In the genomic region with DNA sequence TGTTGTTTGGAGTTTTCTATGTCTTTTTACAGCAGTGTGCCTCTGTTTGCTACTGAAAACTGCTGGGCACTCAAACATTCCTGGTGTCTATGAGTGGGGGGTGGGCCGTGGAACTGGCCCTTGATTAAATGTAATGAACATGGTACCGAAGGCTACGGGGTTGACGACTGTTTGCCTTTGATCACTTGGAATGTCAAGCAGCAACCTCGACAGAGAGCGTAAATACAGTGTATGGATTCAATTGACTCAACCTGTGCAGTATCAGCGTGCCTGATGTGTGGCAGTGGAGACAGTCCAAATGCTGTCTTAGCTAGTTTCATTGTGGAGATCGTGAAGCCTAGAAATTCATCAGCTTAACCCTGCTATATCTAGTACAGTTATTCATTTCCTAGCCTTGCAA, we compare ENCODE assay signal across 13 mouse cellular contexts.
"Had no signal": no experiment of that assay in that cellular context is flagged by ENCODE, and none has a peak within 500 bp of the region (broad histone marks: within the 10 kb centered on the region; RNA-seq: fewer than 3 reads in every experiment).

No protein-coding gene starts in this region.

- H3K4me2 ChIP-seq: limb, embryonic 12.5 days; liver, embryonic 13.5 days; midbrain, embryonic 12.5 days had no signal

- H3K27ac ChIP-seq: kidney, postnatal 0 days; limb, embryonic 12.5 days; liver, embryonic 13.5 days; macrophage; midbrain, embryonic 12.5 days had no signal

- H3K9ac ChIP-seq: limb, embryonic 12.5 days; liver, embryonic 13.5 days; liver, postnatal 0 days; midbrain, embryonic 12.5 days had no signal

- H3K9me3 ChIP-seq: limb, embryonic 12.5 days; liver, embryonic 13.5 days; megakaryocyte, embryonic 14.5 days; midbrain, embryonic 12.5 days had no signal

- H3K4me3 ChIP-seq: limb, embryonic 12.5 days; liver, embryonic 13.5 days; megakaryocyte, embryonic 14.5 days; midbrain, embryonic 12.5 days had no signal

- H3K27me3 ChIP-seq: limb, embryonic 12.5 days; liver, embryonic 13.5 days; megakaryocyte, embryonic 14.5 days; midbrain, embryonic 12.5 days had no signal

- H3K36me3 ChIP-seq: limb, embryonic 12.5 days; liver, embryonic 13.5 days; midbrain, embryonic 12.5 days had no signal

- DNase-seq: kidney, adult 11 months; kidney, adult 9 months; kidney, postnatal 36 days; liver; liver, embryonic 13.5 days; liver, postnatal 0 days; right cerebral cortex, postnatal 14 days; thymus, postnatal 36 days had no signal

- H3K4me1 ChIP-seq: liver, embryonic 13.5 days; midbrain, embryonic 12.5 days had no signal

- ATAC-seq: liver, postnatal 0 days had no signal
